Mouse (Mus musculus): ENCODE results near the gene Sdk1. TPM values are rescaled to one million over a fixed set of nuclear protein-coding genes. Genes with fewer than 3 reads are reported as not detected.

Sdk1 gene
- polyA plus RNA-seq, 1 experiment, result 1.6 TPM

- H3K27me3 ChIP-seq (ENCODE audit: control insufficient read depth, insufficient read depth, low read length, poor library complexity, severe bottlenecking), result no peaks in the 10 kb centered on the region
- H3K4me3 ChIP-seq (ENCODE audit: low read depth, low read length), result no peak overlapping the region
- H3K36me3 ChIP-seq (ENCODE audit: control insufficient read depth, insufficient read depth, low read length, poor library complexity, severe bottlenecking), result no peaks in the 10 kb centered on the region
- H3K27ac ChIP-seq (ENCODE audit: insufficient read depth, low read length), result no peak overlapping the region
- TF ChIP-seq POLR2A (IDR thresholded peaks at IDR 0.05; ENCODE audit: insufficient read depth, low read length) (no peak), CTCF (IDR thresholded peaks at IDR 0.05; ENCODE audit: low read depth, low read length) (no peak), EP300 (IDR thresholded peaks at IDR 0.05; ENCODE audit: insufficient read depth, low read depth, low read length) (no peak)
- H3K9me3 ChIP-seq (replicated peaks; ENCODE audit: control insufficient read depth, insufficient read depth, low read length, poor library complexity, severe bottlenecking), result no peaks in the 10 kb centered on the region
- no peak overlapping the region for H3K9ac ChIP-seq (ENCODE audit: low read depth, poor library complexity, severe bottlenecking)
- H3K4me1 ChIP-seq (ENCODE audit: control insufficient read depth, insufficient read depth, low read length), result no peaks in the 10 kb centered on the region
These were observed 539.9 kb downstream of the Sdk1 start for GRCm38 (mm10) chr5:141781142-141781541.

- H3K27me3 ChIP-seq (ENCODE audit: control insufficient read depth, insufficient read depth, low read length, poor library complexity, severe bottlenecking), result no peaks in the 10 kb centered on the region
- H3K36me3 ChIP-seq (ENCODE audit: control insufficient read depth, insufficient read depth, low read length, poor library complexity, severe bottlenecking), result no peaks in the 10 kb centered on the region
- no peaks in the 10 kb centered on the region for H3K9me3 ChIP-seq (replicated peaks; ENCODE audit: control insufficient read depth, insufficient read depth, low read length, poor library complexity, severe bottlenecking)
- no peak for TF ChIP-seq EP300 (IDR thresholded peaks at IDR 0.05; ENCODE audit: insufficient read depth, low read depth, low read length)
- TF ChIP-seq CTCF (IDR thresholded peaks at IDR 0.05; ENCODE audit: low read depth, low read length), result no peak
- no peak for TF ChIP-seq POLR2A (IDR thresholded peaks at IDR 0.05; ENCODE audit: insufficient read depth, low read length)
- H3K27ac ChIP-seq (ENCODE audit: insufficient read depth, low read length), result no peak overlapping the region
- no peaks in the 10 kb centered on the region for H3K4me1 ChIP-seq (ENCODE audit: control insufficient read depth, insufficient read depth, low read length)
- H3K9ac ChIP-seq (ENCODE audit: low read depth, poor library complexity, severe bottlenecking), result no peak overlapping the region
- H3K4me3 ChIP-seq (ENCODE audit: low read depth, low read length), result no peak overlapping the region
These were observed 541.0 kb downstream of the Sdk1 start for GRCm38 (mm10) chr5:141782330-141782729.

- no peaks in the 10 kb centered on the region for H3K4me1 ChIP-seq (ENCODE audit: control insufficient read depth, insufficient read depth, low read length)
- no peaks in the 10 kb centered on the region for H3K36me3 ChIP-seq (ENCODE audit: control insufficient read depth, insufficient read depth, low read length, poor library complexity, severe bottlenecking)
- H3K27me3 ChIP-seq (ENCODE audit: control insufficient read depth, insufficient read depth, low read length, poor library complexity, severe bottlenecking), result no peaks in the 10 kb centered on the region
- no peaks in the 10 kb centered on the region for H3K9me3 ChIP-seq (replicated peaks; ENCODE audit: control insufficient read depth, insufficient read depth, low read length, poor library complexity, severe bottlenecking)
- no peak overlapping the region for H3K4me3 ChIP-seq (ENCODE audit: low read depth, low read length)
- H3K27ac ChIP-seq (ENCODE audit: insufficient read depth, low read length), result no peak overlapping the region
- TF ChIP-seq EP300 (IDR thresholded peaks at IDR 0.05; ENCODE audit: insufficient read depth, low read depth, low read length) (no peak), CTCF (IDR thresholded peaks at IDR 0.05; ENCODE audit: low read depth, low read length) (no peak), POLR2A (IDR thresholded peaks at IDR 0.05; ENCODE audit: insufficient read depth, low read length) (no peak)
- H3K9ac ChIP-seq (ENCODE audit: low read depth, poor library complexity, severe bottlenecking), result no peak overlapping the region
These were observed 542.2 kb downstream of the Sdk1 start for GRCm38 (mm10) chr5:141783516-141783915.

GRCm38 (mm10) chr5:141793926-141794325 lies 552.6 kb downstream of the Sdk1 start:
- Histone ChIP-seq H3K9me3 (replicated peaks; ENCODE audit: control insufficient read depth, insufficient read depth, low read length, poor library complexity, severe bottlenecking) (no peaks in the 10 kb centered on the region), H3K27me3 (ENCODE audit: control insufficient read depth, insufficient read depth, low read length, poor library complexity, severe bottlenecking) (no peaks in the 10 kb centered on the region), H3K27ac (ENCODE audit: insufficient read depth, low read length) (no peak overlapping the region), H3K4me1 (ENCODE audit: control insufficient read depth, insufficient read depth, low read length) (no peaks in the 10 kb centered on the region), H3K4me3 (ENCODE audit: low read depth, low read length) (no peak overlapping the region), H3K36me3 (ENCODE audit: control insufficient read depth, insufficient read depth, low read length, poor library complexity, severe bottlenecking) (no peaks in the 10 kb centered on the region), H3K9ac (ENCODE audit: low read depth, poor library complexity, severe bottlenecking) (no peak overlapping the region)
- TF ChIP-seq POLR2A (IDR thresholded peaks at IDR 0.05; ENCODE audit: insufficient read depth, low read length), result no peak
- no peak for TF ChIP-seq CTCF (IDR thresholded peaks at IDR 0.05; ENCODE audit: low read depth, low read length)
- TF ChIP-seq EP300 (IDR thresholded peaks at IDR 0.05; ENCODE audit: insufficient read depth, low read depth, low read length), result no peak

GRCm38 (mm10) chr5:141823823-141824330 lies 582.6 kb downstream of the Sdk1 start:
- Histone ChIP-seq H3K4me1 (ENCODE audit: control insufficient read depth, insufficient read depth, low read length) (no peaks in the 10 kb centered on the region), H3K9ac (ENCODE audit: low read depth, poor library complexity, severe bottlenecking) (no peak overlapping the region), H3K36me3 (ENCODE audit: control insufficient read depth, insufficient read depth, low read length, poor library complexity, severe bottlenecking) (no peaks in the 10 kb centered on the region), H3K4me3 (ENCODE audit: low read depth, low read length) (no peak overlapping the region), H3K27me3 (ENCODE audit: control insufficient read depth, insufficient read depth, low read length, poor library complexity, severe bottlenecking) (no peaks in the 10 kb centered on the region), H3K9me3 (replicated peaks; ENCODE audit: control insufficient read depth, insufficient read depth, low read length, poor library complexity, severe bottlenecking) (no peaks in the 10 kb centered on the region), H3K27ac (ENCODE audit: insufficient read depth, low read length) (no peak overlapping the region)
- no peak for TF ChIP-seq POLR2A (IDR thresholded peaks at IDR 0.05; ENCODE audit: insufficient read depth, low read length)
- no peak for TF ChIP-seq EP300 (IDR thresholded peaks at IDR 0.05; ENCODE audit: insufficient read depth, low read depth, low read length)
- no peak for TF ChIP-seq CTCF (IDR thresholded peaks at IDR 0.05; ENCODE audit: low read depth, low read length)

GRCm38 (mm10) chr5:141824739-141825379 lies 583.6 kb downstream of the Sdk1 start:
- Histone ChIP-seq H3K4me1 (ENCODE audit: control insufficient read depth, insufficient read depth, low read length) (no peaks in the 10 kb centered on the region), H3K9ac (ENCODE audit: low read depth, poor library complexity, severe bottlenecking) (no peak overlapping the region)

More at GRCm38 (mm10) chr5:141824739-141825379, 583.6 kb downstream of the Sdk1 start:
- Histone ChIP-seq H3K27ac (ENCODE audit: insufficient read depth, low read length) (no peak overlapping the region), H3K27me3 (ENCODE audit: control insufficient read depth, insufficient read depth, low read length, poor library complexity, severe bottlenecking) (no peaks in the 10 kb centered on the region), H3K36me3 (ENCODE audit: control insufficient read depth, insufficient read depth, low read length, poor library complexity, severe bottlenecking) (no peaks in the 10 kb centered on the region), H3K4me3 (ENCODE audit: low read depth, low read length) (no peak overlapping the region), H3K9me3 (replicated peaks; ENCODE audit: control insufficient read depth, insufficient read depth, low read length, poor library complexity, severe bottlenecking) (no peaks in the 10 kb centered on the region)
- TF ChIP-seq CTCF (IDR thresholded peaks at IDR 0.05; ENCODE audit: low read depth, low read length) (no peak), POLR2A (IDR thresholded peaks at IDR 0.05; ENCODE audit: insufficient read depth, low read length) (no peak), EP300 (IDR thresholded peaks at IDR 0.05; ENCODE audit: insufficient read depth, low read depth, low read length) (no peak)
